Mouse (Mus musculus): ENCODE results near the gene Cxcr4. TPM values are rescaled to one million over a fixed set of nuclear protein-coding genes. Genes with fewer than 3 reads are reported as not detected.

Cxcr4 gene
- total and polyA plus RNA-seq, 3 experiments: 80.3 to 169 (median 102) TPM

- peaks cover 8 to 14% of the 10 kb centered on the region in 2 experiments for H3K4me1 ChIP-seq (ENCODE audit: control insufficient read depth in 1 of 2, insufficient read depth in 2 of 2)
- DNase-seq (ENCODE audit: extremely low read depth): no peak
- H3K9ac ChIP-seq (ENCODE audit: insufficient read depth, low read depth): no peak overlapping the region
- dilution Hi-C loops (cut with MboI; ENCODE audit: extremely low pct_ligation_motif_present, extremely low pct_unique_long_range_greater_than_20kb, low sequenced_read_pairs) (no loop called here), in situ Hi-C loops (cut with MboI; ENCODE audit: low pct_ligation_motif_present, low pct_unique_long_range_greater_than_20kb, low sequenced_read_pairs) (no loop called here)
- H3K79me2 ChIP-seq (replicated peaks; ENCODE audit: control insufficient read depth, extremely low read depth, insufficient read depth, poor library complexity, severe bottlenecking): no peaks in the 10 kb centered on the region
- H3K9me3 ChIP-seq (replicated peaks; ENCODE audit: low read length): no peaks in the 10 kb centered on the region
- TF ChIP-seq MXI1 (IDR thresholded peaks at IDR 0.05; ENCODE audit: low read depth, low read length) (0 out of 2 replicates have a peak, but pooled peaks have one; percentile 35), JUN (IDR thresholded peaks at IDR 0.05; ENCODE audit: insufficient read depth, low read depth, low read length) (no peak), RCOR1 (conservative IDR thresholded peaks at IDR 0.05; ENCODE audit: low read depth, low read length) (no peak), ZNF384 (IDR thresholded peaks at IDR 0.05; ENCODE audit: low read depth, low read length) (no peak), TCF12 (IDR thresholded peaks at IDR 0.05; ENCODE audit: low read depth, low read length) (0 out of 2 replicates have a peak, but pooled peaks have one; percentile 15), IRF4 (IDR thresholded peaks at IDR 0.05; ENCODE audit: low read depth, low read length) (peak; percentile 62; the same call in 1 of the 2 replicates), BHLHE40 (IDR thresholded peaks at IDR 0.05; ENCODE audit: low read depth, low read length) (0 out of 2 replicates have a peak, but pooled peaks have one; percentile 24), MEF2A (IDR thresholded peaks at IDR 0.05; ENCODE audit: borderline replicate concordance, low read depth, low read length) (0 out of 2 replicates have a peak, but pooled peaks have one; percentile 22), UBTF (IDR thresholded peaks at IDR 0.05; ENCODE audit: low read depth, low read length) (no peak)
- no peak overlapping the region for H3K4me2 ChIP-seq (ENCODE audit: insufficient read depth, low read depth, poor library complexity, severe bottlenecking)
- no peaks in the 10 kb centered on the region for H3K36me3 ChIP-seq (replicated peaks in 1 of 2; ENCODE audit: control insufficient read depth in 1 of 2, insufficient read depth in 1 of 2, low read length in 1 of 2)
- no peak overlapping the region for H3K4me3 ChIP-seq (replicated peaks in 1 of 3; ENCODE audit: low read depth in 2 of 3, low read length in 2 of 3, poor library complexity in 1 of 3)
- H3K27me3 ChIP-seq (replicated peaks): no peaks in the 10 kb centered on the region
- H3K27ac ChIP-seq (ENCODE audit: insufficient read depth, low read depth): no peak overlapping the region
These were observed 22.0 kb downstream of the Cxcr4 start for GRCm38 (mm10) chr1:128569992-128570648.

GRCm38 (mm10) chr1:128567224-128568197 lies 24.6 kb downstream of the Cxcr4 start:
- no peak overlapping the region for H3K27ac ChIP-seq (ENCODE audit: insufficient read depth, low read depth)
- DNase-seq (ENCODE audit: extremely low read depth): no peak
- H3K9me3 ChIP-seq (replicated peaks; ENCODE audit: low read length): no peaks in the 10 kb centered on the region
- H3K4me1 ChIP-seq (ENCODE audit: control insufficient read depth in 1 of 2, insufficient read depth in 2 of 2): peaks cover 10 to 14% of the 10 kb centered on the region in 2 experiments
- H3K4me2 ChIP-seq (ENCODE audit: insufficient read depth, low read depth, poor library complexity, severe bottlenecking): no peak overlapping the region
- H3K9ac ChIP-seq (ENCODE audit: insufficient read depth, low read depth): no peak overlapping the region
- H3K27me3 ChIP-seq (replicated peaks): no peaks in the 10 kb centered on the region
- in situ Hi-C loops (cut with MboI; ENCODE audit: low pct_ligation_motif_present, low pct_unique_long_range_greater_than_20kb, low sequenced_read_pairs): no loop called here
- H3K36me3 ChIP-seq (replicated peaks in 1 of 2; ENCODE audit: control insufficient read depth in 1 of 2, insufficient read depth in 1 of 2, low read length in 1 of 2): no peaks in the 10 kb centered on the region
- dilution Hi-C loops (cut with MboI; ENCODE audit: extremely low pct_ligation_motif_present, extremely low pct_unique_long_range_greater_than_20kb, low sequenced_read_pairs): no loop called here
- no peak overlapping the region for H3K4me3 ChIP-seq (replicated peaks in 1 of 3; ENCODE audit: low read depth in 2 of 3, low read length in 2 of 3, poor library complexity in 1 of 3)
- TF ChIP-seq RCOR1 (conservative IDR thresholded peaks at IDR 0.05; ENCODE audit: low read depth, low read length): no peak
- TF ChIP-seq ZC3H11A (IDR thresholded peaks at IDR 0.05; ENCODE audit: low read depth, low read length): no peak
- no peaks in the 10 kb centered on the region for H3K79me2 ChIP-seq (replicated peaks; ENCODE audit: control insufficient read depth, extremely low read depth, insufficient read depth, poor library complexity, severe bottlenecking)
